Mouse (Mus musculus): Measurements from ENCODE around the gene Fgfr2. TPM values are rescaled to one million over a fixed set of nuclear protein-coding genes. Genes with fewer than 3 reads are reported as not detected.

Gene Fgfr2
- polyA plus RNA-seq, 1 experiment: 0.17 TPM

GRCm38 (mm10) chr7:132009002-132009401, 1114.1 kb downstream of the Fgfr2 start:
- Histone ChIP-seq H3ac (ENCODE audit: control insufficient read depth, insufficient read length) (no peak overlapping the region), H3K79me2 (ENCODE audit: control insufficient read depth, insufficient read depth) (no peaks in the 10 kb centered on the region), H3K4me2 (ENCODE audit: low read depth) (no peak overlapping the region), H3K4me3 (no peak overlapping the region), H3K27me3 (ENCODE audit: control insufficient read depth, insufficient read depth, insufficient read length) (no peaks in the 10 kb centered on the region), H3K36me3 (ENCODE audit: control insufficient read depth, insufficient read depth) (no peaks in the 10 kb centered on the region)
- TF ChIP-seq MYOD1 (IDR thresholded peaks at IDR 0.05; ENCODE audit: control insufficient read depth in 1 of 3, insufficient read length in 2 of 3, low read depth in 2 of 3) (no peak), E2F4 (IDR thresholded peaks at IDR 0.05; ENCODE audit: insufficient read depth) (no peak), TCF3 (IDR thresholded peaks at IDR 0.05; ENCODE audit: insufficient read length, low read depth) (no peak), POLR2A (IDR thresholded peaks at IDR 0.05; ENCODE audit: insufficient read length, low read depth) (no peak), USF1 (IDR thresholded peaks at IDR 0.05; ENCODE audit: low read depth) (no peak), POLR2AphosphoS2 (IDR thresholded peaks at IDR 0.05; ENCODE audit: insufficient read length, low read depth) (no peak)

- Histone ChIP-seq H3K79me2 (ENCODE audit: control insufficient read depth, insufficient read depth) (no peaks in the 10 kb centered on the region), H3K4me3 (no peak overlapping the region), H3K27me3 (ENCODE audit: control insufficient read depth, insufficient read depth, insufficient read length) (no peaks in the 10 kb centered on the region), H3K4me2 (ENCODE audit: low read depth) (no peak overlapping the region), H3K36me3 (ENCODE audit: control insufficient read depth, insufficient read depth) (no peaks in the 10 kb centered on the region), H3ac (ENCODE audit: control insufficient read depth, insufficient read length) (no peak overlapping the region)
- TF ChIP-seq MYOG (IDR thresholded peaks at IDR 0.05; ENCODE audit: control insufficient read depth in 1 of 3, insufficient read depth in 1 of 3, insufficient read length in 2 of 3, low read depth in 2 of 3): no peak
- no peak for TF ChIP-seq MAX (IDR thresholded peaks at IDR 0.05; ENCODE audit: low read depth)
- no peak for TF ChIP-seq E2F4 (IDR thresholded peaks at IDR 0.05; ENCODE audit: insufficient read depth)
- TF ChIP-seq POLR2AphosphoS2 (IDR thresholded peaks at IDR 0.05; ENCODE audit: insufficient read length, low read depth): no peak
- no peak for TF ChIP-seq TCF12 (IDR thresholded peaks at IDR 0.05; ENCODE audit: insufficient read depth, poor library complexity, severe bottlenecking)
- TF ChIP-seq USF1 (IDR thresholded peaks at IDR 0.05; ENCODE audit: low read depth): no peak
- TF ChIP-seq REST (IDR thresholded peaks at IDR 0.05; ENCODE audit: insufficient read depth, insufficient read length): no peak
- TF ChIP-seq SRF (IDR thresholded peaks at IDR 0.05; ENCODE audit: control insufficient read depth, insufficient read length, low read depth): no peak
- no peak for TF ChIP-seq CEBPB (IDR thresholded peaks at IDR 0.05; ENCODE audit: insufficient read depth, poor library complexity, severe bottlenecking)
- TF ChIP-seq TCF3 (IDR thresholded peaks at IDR 0.05; ENCODE audit: insufficient read length, low read depth): no peak
- TF ChIP-seq MYOD1 (IDR thresholded peaks at IDR 0.05; ENCODE audit: control insufficient read depth in 1 of 3, insufficient read length in 2 of 3, low read depth in 2 of 3): no peak
- TF ChIP-seq POLR2A (IDR thresholded peaks at IDR 0.05; ENCODE audit: insufficient read length, low read depth): no peak
These were observed 1117.0 kb downstream of the Fgfr2 start for GRCm38 (mm10) chr7:132005996-132006696.

- Histone ChIP-seq H3ac (ENCODE audit: control insufficient read depth, insufficient read length) (no peak overlapping the region), H3K4me3 (no peak overlapping the region), H3K27me3 (ENCODE audit: control insufficient read depth, insufficient read depth, insufficient read length) (no peaks in the 10 kb centered on the region), H3K4me2 (ENCODE audit: low read depth) (no peak overlapping the region), H3K79me2 (ENCODE audit: control insufficient read depth, insufficient read depth) (no peaks in the 10 kb centered on the region), H3K36me3 (ENCODE audit: control insufficient read depth, insufficient read depth) (no peaks in the 10 kb centered on the region)
- TF ChIP-seq USF1 (IDR thresholded peaks at IDR 0.05; ENCODE audit: low read depth) (no peak), TCF3 (IDR thresholded peaks at IDR 0.05; ENCODE audit: insufficient read length, low read depth) (no peak), CEBPB (IDR thresholded peaks at IDR 0.05; ENCODE audit: insufficient read depth, poor library complexity, severe bottlenecking) (no peak), MYOG (IDR thresholded peaks at IDR 0.05; ENCODE audit: control insufficient read depth in 1 of 3, insufficient read depth in 1 of 3, insufficient read length in 2 of 3, low read depth in 2 of 3) (no peak), MAX (IDR thresholded peaks at IDR 0.05; ENCODE audit: low read depth) (no peak), SRF (IDR thresholded peaks at IDR 0.05; ENCODE audit: control insufficient read depth, insufficient read length, low read depth) (no peak), MYOD1 (IDR thresholded peaks at IDR 0.05; ENCODE audit: control insufficient read depth in 1 of 3, insufficient read length in 2 of 3, low read depth in 2 of 3) (no peak), POLR2A (IDR thresholded peaks at IDR 0.05; ENCODE audit: insufficient read length, low read depth) (no peak), TCF12 (IDR thresholded peaks at IDR 0.05; ENCODE audit: insufficient read depth, poor library complexity, severe bottlenecking) (no peak)
These were observed 1130.3 kb downstream of the Fgfr2 start for GRCm38 (mm10) chr7:131992873-131993272.

- no peaks in the 10 kb centered on the region for H3K36me3 ChIP-seq (ENCODE audit: control insufficient read depth, insufficient read depth)
- TF ChIP-seq TCF3 (IDR thresholded peaks at IDR 0.05; ENCODE audit: insufficient read length, low read depth) (no peak), MYOG (IDR thresholded peaks at IDR 0.05; ENCODE audit: control insufficient read depth in 1 of 3, insufficient read depth in 1 of 3, insufficient read length in 2 of 3, low read depth in 2 of 3) (no peak), CEBPB (IDR thresholded peaks at IDR 0.05; ENCODE audit: insufficient read depth, poor library complexity, severe bottlenecking) (no peak), MAX (IDR thresholded peaks at IDR 0.05; ENCODE audit: low read depth) (no peak), POLR2A (IDR thresholded peaks at IDR 0.05; ENCODE audit: insufficient read length, low read depth) (no peak), REST (IDR thresholded peaks at IDR 0.05; ENCODE audit: insufficient read depth, insufficient read length) (no peak), USF1 (IDR thresholded peaks at IDR 0.05; ENCODE audit: low read depth) (no peak), MYOD1 (IDR thresholded peaks at IDR 0.05; ENCODE audit: control insufficient read depth in 1 of 3, insufficient read length in 2 of 3, low read depth in 2 of 3) (no peak), E2F4 (IDR thresholded peaks at IDR 0.05; ENCODE audit: insufficient read depth) (no peak), SRF (IDR thresholded peaks at IDR 0.05; ENCODE audit: control insufficient read depth, insufficient read length, low read depth) (no peak), POLR2AphosphoS2 (IDR thresholded peaks at IDR 0.05; ENCODE audit: insufficient read length, low read depth) (no peak), TCF12 (IDR thresholded peaks at IDR 0.05; ENCODE audit: insufficient read depth, poor library complexity, severe bottlenecking) (no peak)
- no peaks in the 10 kb centered on the region for H3K27me3 ChIP-seq (ENCODE audit: control insufficient read depth, insufficient read depth, insufficient read length)
- no peak overlapping the region for H3K4me3 ChIP-seq
- H3ac ChIP-seq (ENCODE audit: control insufficient read depth, insufficient read length): no peak overlapping the region
- H3K79me2 ChIP-seq (ENCODE audit: control insufficient read depth, insufficient read depth): no peaks in the 10 kb centered on the region
- H3K4me2 ChIP-seq (ENCODE audit: low read depth): no peak overlapping the region
These were observed 1130.9 kb downstream of the Fgfr2 start for GRCm38 (mm10) chr7:131992226-131992625.
